Mouse (Mus musculus) MEL (cell line): ENCODE results near the gene Atp6v1e2. TPM values are rescaled to one million over a fixed set of nuclear protein-coding genes. Genes with fewer than 3 reads are reported as not detected.

ENCODE experiments used
- DNase-seq: peaks from one replicate; pipeline ENCODE4 v3.0.0; 2011; ENCODE audit warnings: low read depth, low spot score
- H3K27ac ChIP-seq: 2 replicates; pipeline ENCODE4 v1.5.1; 2012; ENCODE audit warnings: low read depth, mild to moderate bottlenecking, control low read depth, low read length, moderate library complexity; ENCODE audit not compliant: control insufficient read depth
- H3K27me3 ChIP-seq, 2 experiments: fragments of 150-350 bp in 1 of 2; sonication (generic) in 1 of 2; 2 replicates each; pipeline ENCODE4 v1.6.1; 2012; ENCODE audit warnings: low read length in 2 of 2, mild to moderate bottlenecking in 2 of 2, improper control_type of control experiment in 1 of 2, moderate library complexity in 1 of 2; ENCODE audit not compliant: insufficient read depth in 2 of 2, control insufficient read depth in 1 of 2
- H3K36me3 ChIP-seq, 2 experiments: 2 replicates each; pipeline ENCODE4 v1.6.1; 2012 to 2014; ENCODE audit warnings: low read length in 2 of 2, improper control_type of control experiment in 1 of 2, inconsistent platforms in 1 of 2, mild to moderate bottlenecking in 1 of 2; ENCODE audit not compliant: insufficient read depth in 2 of 2, control insufficient read depth in 1 of 2
- H3K4me1 ChIP-seq, 2 experiments: fragments of 150-350 bp in 1 of 2; sonication (generic) in 1 of 2; 2 replicates each; pipeline ENCODE4 v1.6.1; 2012; ENCODE audit warnings: low read length in 2 of 2, improper control_type of control experiment in 1 of 2, mild to moderate bottlenecking in 1 of 2; ENCODE audit not compliant: insufficient read depth in 2 of 2, control insufficient read depth in 1 of 2
- H3K4me3 ChIP-seq, 2 experiments: fragments of 150-350 bp in 1 of 2; sonication (generic) in 1 of 2; 2 replicates each; pipeline ENCODE4 v1.5.1; 2012; ENCODE audit warnings: low read depth in 2 of 2, low read length in 2 of 2, mild to moderate bottlenecking in 2 of 2, moderate library complexity in 2 of 2, control low read depth in 1 of 2, improper control_type of control experiment in 1 of 2; ENCODE audit not compliant: control insufficient read depth in 1 of 2, insufficient read depth in 1 of 2
- H3K79me2 ChIP-seq: 2 replicates; pipeline ENCODE4 v1.6.1; 2012; ENCODE audit warnings: mild to moderate bottlenecking, low read length, moderate library complexity; ENCODE audit not compliant: control insufficient read depth, poor library complexity, insufficient read depth
- H3K9ac ChIP-seq: 2 replicates; pipeline ENCODE4 v1.6.1; 2012; ENCODE audit warnings: low read depth, mild to moderate bottlenecking, control low read depth, low read length, moderate library complexity; ENCODE audit not compliant: control insufficient read depth, poor library complexity, severe bottlenecking
- H3K9me3 ChIP-seq: fragments of 150-350 bp; sonication (generic); replicated peaks from 2 replicates; pipeline ENCODE4 v1.6.1; 2012; ENCODE audit warnings: mild to moderate bottlenecking, low read length, improper control_type of control experiment, moderate library complexity; ENCODE audit not compliant: insufficient read depth
- ELF1 ChIP-seq: IDR thresholded peaks from 2 replicates; pipeline ENCODE4 v1.6.1; 2014; ENCODE audit warnings: low read depth, mild to moderate bottlenecking, inconsistent platforms, low read length, improper control_type of control experiment, moderate library complexity
- EP300 ChIP-seq, 2 experiments: IDR thresholded peaks; 2 replicates each; pipeline ENCODE4 v1.6.1; 2011; ENCODE audit warnings: improper control_type of control experiment in 2 of 2, low read length in 2 of 2, low read depth in 1 of 2, mild to moderate bottlenecking in 1 of 2
- ETS1 ChIP-seq: IDR thresholded peaks from 2 replicates; pipeline ENCODE4 v1.6.1; 2012; ENCODE audit warnings: low read depth, mild to moderate bottlenecking, inconsistent platforms, low read length, improper control_type of control experiment, moderate library complexity
- KAT2A ChIP-seq: conservative IDR thresholded peaks from 2 replicates; pipeline ENCODE4 v1.6.1; 2012; ENCODE audit warnings: low read depth, low read length, improper control_type of control experiment, inconsistent platforms
- MAX ChIP-seq: IDR thresholded peaks from 2 replicates; pipeline ENCODE4 v1.6.1; 2011; ENCODE audit warnings: low read length, improper control_type of control experiment
- MAZ ChIP-seq: IDR thresholded peaks from 2 replicates; pipeline ENCODE4 v1.6.1; 2012; ENCODE audit warnings: low read depth, mild to moderate bottlenecking, inconsistent platforms, low read length, improper control_type of control experiment
- MXI1 ChIP-seq: IDR thresholded peaks from 2 replicates; pipeline ENCODE4 v1.6.1; 2011; ENCODE audit warnings: mild to moderate bottlenecking, low read depth, low read length, improper control_type of control experiment
- MYB ChIP-seq: IDR thresholded peaks from 2 replicates; pipeline ENCODE4 v1.6.1; 2011; ENCODE audit warnings: mild to moderate bottlenecking, low read depth, low read length, improper control_type of control experiment
- POLR2AphosphoS5 ChIP-seq: IDR thresholded peaks from 2 replicates; pipeline ENCODE4 v1.6.1; 2012; ENCODE audit warnings: low read depth, borderline replicate concordance, mild to moderate bottlenecking, inconsistent platforms, low read length, moderate library complexity, mixed read lengths
- RCOR1 ChIP-seq: IDR thresholded peaks from 2 replicates; pipeline ENCODE4 v1.6.1; 2012; ENCODE audit warnings: low read depth, mild to moderate bottlenecking, inconsistent platforms, low read length, improper control_type of control experiment
- SIN3A ChIP-seq: IDR thresholded peaks from 2 replicates; pipeline ENCODE4 v1.6.1; 2012; ENCODE audit warnings: low read length, improper control_type of control experiment, inconsistent platforms
- SMC3 ChIP-seq: IDR thresholded peaks from 2 replicates; pipeline ENCODE4 v1.6.1; 2011; ENCODE audit warnings: low read depth, low read length, improper control_type of control experiment
- TBP ChIP-seq: IDR thresholded peaks from 2 replicates; pipeline ENCODE4 v1.8.0; 2011; ENCODE audit warnings: low read depth, low read length, improper control_type of control experiment
- TCF12 ChIP-seq: IDR thresholded peaks from 2 replicates; pipeline ENCODE4 v1.6.1; 2014; ENCODE audit warnings: low read depth, mild to moderate bottlenecking, inconsistent platforms, low read length, improper control_type of control experiment, moderate library complexity
- UBTF ChIP-seq: IDR thresholded peaks from 2 replicates; pipeline ENCODE4 v1.6.1; 2012; ENCODE audit warnings: low read depth, mild to moderate bottlenecking, inconsistent platforms, low read length, improper control_type of control experiment, moderate library complexity, borderline replicate concordance; ENCODE audit not compliant: insufficient read depth
- USF2 ChIP-seq, 2 experiments: IDR thresholded peaks; 2 replicates each; pipeline ENCODE4 v1.6.1; 2011 to 2012; ENCODE audit warnings: improper control_type of control experiment in 2 of 2, low read length in 2 of 2, borderline replicate concordance in 1 of 2, inconsistent platforms in 1 of 2, low read depth in 1 of 2, mild to moderate bottlenecking in 1 of 2; ENCODE audit not compliant: insufficient read depth in 1 of 2
- ZKSCAN1 ChIP-seq: IDR thresholded peaks from 2 replicates; pipeline ENCODE4 v1.6.1; 2012; ENCODE audit warnings: low read depth, mild to moderate bottlenecking, inconsistent platforms, low read length, improper control_type of control experiment, moderate library complexity
- polyA plus RNA-seq, 2 experiments: library from polyadenylated mRNA; stranded (reverse) in 1 of 2; unstranded in 1 of 2; fragments of >175 nt in 1 of 2; fragments of >200 nt in 1 of 2; gene quantifications; 2 replicates each; pipeline versions ENCODE4 v1.2.1 to v1.2.4; 2012; ENCODE audit warnings: low replicate concordance in 2 of 2, low read depth in 1 of 2; ENCODE audit not compliant: insufficient read length in 2 of 2, insufficient read depth in 1 of 2, missing spikeins in 1 of 2
- total RNA-seq: library from RNA; depleted of rRNA; stranded (reverse); fragments of 300-350 nt; gene quantifications from 2 replicates; pipeline ENCODE4 v1.2.3, GENCODE M21; 2012

Atp6v1e2 gene
- total and polyA plus RNA-seq, 3 experiments: not detected

- Histone ChIP-seq H3K9me3 (no peaks in the 10 kb centered on the region), H3K27ac (no peak overlapping the region), H3K4me1 (peaks cover 2 to 10% of the 10 kb centered on the region in 2 experiments), H3K79me2 (no peaks in the 10 kb centered on the region), H3K4me3 (no peak overlapping the region), H3K27me3 (no peaks in the 10 kb centered on the region; a peak in 1 of 4 replicates), H3K9ac (no peak overlapping the region), H3K36me3 (peaks cover 0 to 7% of the 10 kb centered on the region in 2 experiments; a peak in 2 of 4 replicates)
- TF ChIP-seq ZKSCAN1 (no peak), KAT2A (no peak), SIN3A (no peak), EP300 (IDR thresholded peaks at IDR 0.05; ENCODE audit: low read depth in 1 of 2, low read length in 2 of 2) (no peak), POLR2AphosphoS5 (no peak), ELF1 (no peak), MAX (no peak), USF2 (IDR thresholded peaks at IDR 0.05; ENCODE audit: borderline replicate concordance in 1 of 2, insufficient read depth in 1 of 2, low read depth in 1 of 2, low read length in 2 of 2) (no peak), TBP (no peak)
- no peak for DNase-seq
These were observed 23.0 kb downstream of the Atp6v1e2 start for GRCm38 (mm10) chr17:86924679-86925078.

DNA sequence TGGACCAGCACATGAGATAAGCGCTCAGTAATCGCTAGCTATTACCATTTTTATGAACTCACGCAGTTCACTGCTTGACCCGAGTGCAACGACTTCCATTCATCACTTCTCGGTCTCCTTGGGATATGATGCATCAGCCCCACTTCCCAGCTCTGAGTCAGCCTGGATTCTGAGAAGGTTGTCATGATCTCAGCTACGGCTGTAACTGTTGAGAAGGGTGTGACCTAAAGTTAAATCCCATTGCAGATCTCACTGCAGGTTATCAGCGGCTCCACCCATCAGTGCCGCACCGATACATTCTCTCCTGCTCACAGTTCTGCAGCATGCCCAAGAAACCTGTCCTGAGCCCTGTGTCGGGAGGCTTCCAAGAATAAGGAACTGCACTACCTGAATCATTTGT is 28.0 kb downstream of the Atp6v1e2 start:
- H3K9me3 ChIP-seq: no peaks in the 10 kb centered on the region
- peaks cover 0 to 3% of the 10 kb centered on the region in 2 experiments; a peak in 1 of 4 replicates for H3K4me1 ChIP-seq
- H3K4me3 ChIP-seq: no peak overlapping the region
- no peaks in the 10 kb centered on the region for H3K36me3 ChIP-seq
- TF ChIP-seq TCF12 (no peak), SMC3 (no peak), MXI1 (no peak), UBTF (no peak), MAZ (no peak), ETS1 (no peak), USF2 (IDR thresholded peaks at IDR 0.05; ENCODE audit: borderline replicate concordance in 1 of 2, insufficient read depth in 1 of 2, low read depth in 1 of 2, low read length in 2 of 2) (no peak), MYB (no peak), RCOR1 (no peak)
- H3K79me2 ChIP-seq: no peaks in the 10 kb centered on the region
- DNase-seq: no peak
- no peaks in the 10 kb centered on the region; a peak in 1 of 4 replicates for H3K27me3 ChIP-seq
- H3K27ac ChIP-seq: no peak overlapping the region
- no peak overlapping the region for H3K9ac ChIP-seq
